Mouse (Mus musculus) embryonic facial prominence, embryonic 12.5 days (tissue): ENCODE measurements at regions not wholly inside any gene's neighbourhood (a gene's known extent, or its start where the extent isn't known, plus 50 kb on each side); places are given as distances from the start of the nearest gene placed in this dataset.

Source experiments
- ATAC-seq: fragments of 200-750 bp; cut with Nextera tagmentation; 2 replicates; pipeline ENCODE4 v1.8.0; 2017; ENCODE audit not compliant: insufficient number of reproducible peaks, insufficient read depth, low FRiP score, low TSS enrichment
- H3K27ac ChIP-seq: fragments of 300-500 bp; sonication (generic); 2 replicates; pipeline ENCODE4 v1.5.1; 2016; ENCODE audit warnings: mild to moderate bottlenecking
- H3K27me3 ChIP-seq: fragments of 300-500 bp; sonication (generic); 2 replicates; pipeline ENCODE4 v1.6.1; 2016; ENCODE audit warnings: mild to moderate bottlenecking, moderate library complexity
- H3K36me3 ChIP-seq: fragments of 300-500 bp; sonication (generic); 2 replicates; pipeline ENCODE4 v1.6.1; 2016; ENCODE audit warnings: mild to moderate bottlenecking
- H3K4me1 ChIP-seq: fragments of 300-500 bp; sonication (generic); 2 replicates; pipeline ENCODE4 v1.6.1; 2016
- H3K4me2 ChIP-seq: fragments of 300-500 bp; sonication (generic); replicated peaks from 2 replicates; pipeline ENCODE4 v1.6.1; 2016; ENCODE audit warnings: mild to moderate bottlenecking, moderate library complexity
- H3K4me3 ChIP-seq: fragments of 300-500 bp; sonication (generic); 2 replicates; pipeline ENCODE4 v1.5.1; 2016; ENCODE audit warnings: mild to moderate bottlenecking
- H3K9ac ChIP-seq: fragments of 300-500 bp; sonication (generic); 2 replicates; pipeline ENCODE4 v1.6.1; 2016; ENCODE audit warnings: mild to moderate bottlenecking, moderate library complexity
- H3K9me3 ChIP-seq: fragments of 300-500 bp; sonication (generic); 2 replicates; pipeline ENCODE4 v1.6.1; 2016; ENCODE audit warnings: mild to moderate bottlenecking, moderate library complexity
- WGBS: fragments of 180-500 bp; shearing (Covaris S2); methylation state at CpG from one replicate; pipeline ENCODE4 v1.1.7; 2016; 5-methylcytosine and 5-hydroxymethylcytosine counted together

DNA sequence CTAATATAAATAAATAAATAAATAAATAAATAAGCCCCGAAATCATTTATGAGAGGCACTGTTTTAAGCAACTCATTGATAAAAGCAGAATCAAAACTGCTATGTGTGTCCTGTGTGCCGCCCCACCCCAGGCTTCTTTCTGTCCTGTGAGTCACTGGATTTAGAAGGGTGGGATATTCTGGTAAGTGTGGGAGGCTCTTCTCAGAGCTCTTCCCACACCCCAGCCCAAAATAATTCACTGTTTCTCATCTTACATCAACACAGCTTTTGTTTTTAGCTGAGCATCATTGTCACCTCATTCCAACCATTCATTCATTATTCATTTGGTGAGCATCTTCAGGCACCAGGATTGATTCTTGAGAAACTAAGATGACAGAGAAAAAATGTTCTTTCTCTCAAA lies 118.4 kb downstream of the Barx2 start:
- no peak overlapping the region for H3K4me3 ChIP-seq
- H3K4me2 ChIP-seq = no peak overlapping the region
- no peak overlapping the region for H3K9ac ChIP-seq
- no peaks in the 10 kb centered on the region for H3K27me3 ChIP-seq
- no peaks in the 10 kb centered on the region for H3K9me3 ChIP-seq
- no peak for ATAC-seq
- H3K27ac ChIP-seq = no peak overlapping the region
- 92% methylated on average over 2 of the region's 2 CpGs for WGBS
- H3K36me3 ChIP-seq = no peaks in the 10 kb centered on the region
- H3K4me1 ChIP-seq = no peaks in the 10 kb centered on the region

DNA sequence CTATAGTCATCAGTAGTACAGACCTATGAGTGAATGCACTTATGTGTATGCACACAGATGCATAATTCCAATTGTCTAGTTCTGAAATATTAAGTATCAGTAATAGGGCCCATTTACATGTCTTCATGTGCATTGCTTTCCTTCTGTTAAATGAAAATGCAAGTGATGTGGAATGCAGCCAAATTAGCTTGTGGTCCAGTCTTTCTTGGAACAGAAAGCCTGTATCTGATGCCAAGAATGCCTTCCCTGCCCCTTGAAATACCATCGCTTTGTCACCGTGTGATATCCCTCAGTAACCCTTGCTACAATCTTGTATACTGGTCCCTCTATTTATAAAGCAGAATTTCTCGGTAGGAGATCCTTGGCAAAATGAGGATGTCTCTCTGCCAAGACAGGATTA lies 137.3 kb downstream of the Barx2 start:
- Histone ChIP-seq H3K27ac (no peak overlapping the region), H3K4me2 (no peak overlapping the region), H3K4me1 (no peaks in the 10 kb centered on the region), H3K9me3 (no peaks in the 10 kb centered on the region), H3K4me3 (no peak overlapping the region), H3K9ac (no peak overlapping the region), H3K36me3 (no peaks in the 10 kb centered on the region), H3K27me3 (no peaks in the 10 kb centered on the region)
- ATAC-seq = no peak
- WGBS = 90% methylated on average over 3 of the region's 3 CpGs

DNA sequence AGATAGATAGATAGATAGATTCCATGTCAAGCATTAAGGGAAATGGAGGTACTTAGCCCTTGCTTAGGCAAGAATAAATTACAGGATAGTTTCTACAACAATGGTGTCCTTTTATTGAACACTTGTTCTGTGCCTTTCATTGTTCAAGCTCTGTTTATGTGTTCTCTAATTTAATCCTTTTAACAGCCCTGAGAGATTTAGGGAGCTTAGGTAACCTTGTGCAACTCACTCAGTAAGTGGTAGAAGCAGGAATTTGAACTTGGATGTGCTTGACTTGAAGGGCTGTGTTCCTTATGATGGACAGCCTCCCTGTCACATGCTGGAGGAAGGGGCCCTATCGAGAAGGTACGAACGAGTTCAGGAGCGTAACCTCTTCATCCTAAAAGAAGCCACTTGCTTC lies 147.9 kb downstream of the Barx2 start:
- no peak overlapping the region for H3K4me3 ChIP-seq
- no peaks in the 10 kb centered on the region for H3K9me3 ChIP-seq
- H3K4me2 ChIP-seq = no peak overlapping the region
- H3K27ac ChIP-seq = no peak overlapping the region
- no peak for ATAC-seq
- WGBS = 78% methylated on average over 4 of the region's 4 CpGs
- no peak overlapping the region for H3K9ac ChIP-seq
- no peaks in the 10 kb centered on the region for H3K4me1 ChIP-seq
- H3K27me3 ChIP-seq = no peaks in the 10 kb centered on the region
- H3K36me3 ChIP-seq = no peaks in the 10 kb centered on the region

GRCm38 (mm10) chr9:31757894-31758561 lies 155.2 kb downstream of the Barx2 start:
- H3K27me3 ChIP-seq = no peaks in the 10 kb centered on the region
- peaks cover 2% of the 10 kb centered on the region; the same call in 1 of the 2 replicates for H3K4me1 ChIP-seq
- ATAC-seq = no peak
- no peak overlapping the region for H3K9ac ChIP-seq
- no peak overlapping the region for H3K4me2 ChIP-seq
- 42% methylated on average over 6 of the region's 6 CpGs for WGBS
- H3K9me3 ChIP-seq = no peaks in the 10 kb centered on the region
- no peak overlapping the region for H3K27ac ChIP-seq
- H3K36me3 ChIP-seq = no peaks in the 10 kb centered on the region
- no peak overlapping the region for H3K4me3 ChIP-seq

- no peak for ATAC-seq
- H3K27me3 ChIP-seq = no peaks in the 10 kb centered on the region
- no peaks in the 10 kb centered on the region for H3K4me1 ChIP-seq
- H3K9me3 ChIP-seq = no peaks in the 10 kb centered on the region
- no peak overlapping the region for H3K4me3 ChIP-seq
- no peak overlapping the region for H3K27ac ChIP-seq
- no peaks in the 10 kb centered on the region for H3K36me3 ChIP-seq
- H3K4me2 ChIP-seq = no peak overlapping the region
- H3K9ac ChIP-seq = no peak overlapping the region
These were observed 182.8 kb downstream of the Barx2 start for GRCm38 (mm10) chr9:31730443-31730842.

DNA sequence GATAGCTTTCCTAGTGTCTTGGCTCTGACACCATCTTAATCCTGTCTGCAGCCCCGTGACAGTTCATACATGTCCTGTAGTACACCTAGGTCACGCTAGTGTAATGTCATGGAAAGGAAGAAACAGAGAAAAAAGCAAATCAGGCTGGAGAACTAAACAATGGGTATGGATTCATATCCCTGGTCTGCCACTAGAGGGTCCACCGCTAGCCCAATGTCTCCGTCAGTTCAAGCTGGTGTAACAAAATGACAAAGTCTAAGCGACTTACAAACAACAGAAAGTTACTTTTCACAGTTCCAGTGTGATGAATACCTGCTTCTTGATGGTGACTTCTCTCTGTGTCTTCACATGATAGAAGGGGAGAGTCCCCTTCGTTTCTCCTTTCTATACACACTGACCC lies 194.0 kb downstream of the Barx2 start:
- Histone ChIP-seq H3K27me3 (no peaks in the 10 kb centered on the region), H3K4me3 (no peak overlapping the region), H3K36me3 (no peaks in the 10 kb centered on the region), H3K4me1 (no peaks in the 10 kb centered on the region), H3K9ac (no peak overlapping the region), H3K4me2 (no peak overlapping the region), H3K9me3 (no peaks in the 10 kb centered on the region), H3K27ac (no peak overlapping the region)
- ATAC-seq = no peak
- 66% methylated on average over 6 of the region's 6 CpGs for WGBS

DNA sequence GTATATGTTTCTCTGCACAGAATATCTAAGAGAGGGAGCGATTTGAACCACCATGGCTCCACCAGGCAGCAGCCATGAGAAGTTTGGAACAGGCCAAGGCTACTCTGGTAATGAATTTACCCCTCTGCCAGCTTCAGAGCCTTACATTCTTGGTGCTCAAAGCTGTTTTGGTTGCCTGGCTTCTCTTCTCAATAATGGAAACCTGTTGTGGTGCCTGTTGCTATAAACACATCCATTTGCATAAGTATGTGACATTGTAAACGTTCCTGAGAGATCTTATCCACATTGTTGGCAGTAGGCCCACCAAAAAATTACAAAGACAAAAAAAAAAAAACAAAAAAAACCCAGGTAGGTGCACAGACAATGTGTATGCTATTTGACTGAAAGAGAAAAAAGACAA lies 203.2 kb downstream of the Barx2 start:
- Histone ChIP-seq H3K27ac (no peak overlapping the region), H3K27me3 (no peaks in the 10 kb centered on the region), H3K36me3 (no peaks in the 10 kb centered on the region), H3K9ac (no peak overlapping the region), H3K4me2 (no peak overlapping the region), H3K4me1 (0 out of 2 replicates have a peak, but pooled peaks cover 3% of the 10 kb centered on the region), H3K4me3 (no peak overlapping the region), H3K9me3 (no peaks in the 10 kb centered on the region)
- ATAC-seq = no peak
- whole genome bisulfite sequencing = 50% methylated on average over 2 of the region's 2 CpGs

DNA sequence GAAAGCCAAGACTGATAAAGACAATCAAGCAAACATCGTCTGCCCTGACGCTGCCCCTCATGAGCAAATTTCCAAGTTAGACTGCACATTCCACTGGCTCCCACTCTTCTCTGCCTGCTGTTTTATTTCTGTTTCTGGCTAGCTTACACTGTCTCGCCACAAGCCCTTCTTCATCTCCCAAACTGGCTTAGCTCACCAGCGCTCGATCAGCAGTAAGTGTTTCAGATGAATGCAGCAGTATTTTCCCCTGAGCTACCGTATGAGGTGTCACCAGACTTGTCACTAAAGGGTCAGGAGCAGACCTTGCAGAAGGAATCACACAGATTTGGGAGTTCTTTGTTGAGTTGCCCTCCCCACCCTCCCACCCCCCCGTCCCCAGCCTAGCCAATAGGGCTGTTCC lies 206.6 kb downstream of the Barx2 start:
- no peaks in the 10 kb centered on the region for H3K9me3 ChIP-seq
- WGBS = 71% methylated on average over 7 of the region's 7 CpGs
- H3K27me3 ChIP-seq = no peaks in the 10 kb centered on the region
- no peak for ATAC-seq
- no peaks in the 10 kb centered on the region for H3K4me1 ChIP-seq
- H3K27ac ChIP-seq = no peak overlapping the region
- H3K36me3 ChIP-seq = no peaks in the 10 kb centered on the region
- H3K9ac ChIP-seq = no peak overlapping the region
- H3K4me3 ChIP-seq = no peak overlapping the region
- H3K4me2 ChIP-seq = no peak overlapping the region

- no peaks in the 10 kb centered on the region for H3K27me3 ChIP-seq
- H3K4me3 ChIP-seq = no peak overlapping the region
- H3K36me3 ChIP-seq = no peaks in the 10 kb centered on the region
- H3K9ac ChIP-seq = no peak overlapping the region
- no peak for ATAC-seq
- WGBS = 68% methylated on average over 7 of the region's 7 CpGs
- H3K27ac ChIP-seq = no peak overlapping the region
- peaks cover 22% of the 10 kb centered on the region for H3K4me1 ChIP-seq
- H3K9me3 ChIP-seq = no peaks in the 10 kb centered on the region
- no peak overlapping the region for H3K4me2 ChIP-seq
These were observed 222.3 kb downstream of the Barx2 start for GRCm38 (mm10) chr9:31690921-31691475.

DNA sequence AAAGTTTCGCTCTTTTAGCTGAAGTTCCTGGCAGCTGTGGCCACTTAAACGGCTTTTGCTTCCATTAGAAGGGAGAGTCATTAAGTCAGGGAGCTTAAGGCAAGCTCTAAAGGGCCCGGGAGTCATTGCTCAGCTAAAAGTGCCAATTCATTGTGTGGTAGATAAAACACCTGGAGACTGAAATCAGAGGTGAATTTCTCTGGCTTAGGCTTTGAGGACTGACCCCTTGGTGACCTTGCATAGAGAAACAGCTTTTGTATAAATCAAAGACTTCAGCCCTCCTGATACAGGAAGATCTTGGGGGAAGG lies 224.1 kb upstream of the Tmem45b start:
- 0 out of 2 replicates have a peak overlapping the region, but pooled peaks have one; percentile 20 for H3K4me3 ChIP-seq
- peak overlapping the region; percentile 42 for H3K4me2 ChIP-seq
- H3K27ac ChIP-seq = 0 out of 2 replicates have a peak overlapping the region, but pooled peaks have one; percentile 2
- ATAC-seq = peak; percentile 7; the same call in 1 of the 2 replicates
- WGBS = 1% methylated on average over 3 of the region's 3 CpGs
- no peaks in the 10 kb centered on the region for H3K36me3 ChIP-seq
- peaks cover 31% of the 10 kb centered on the region for H3K4me1 ChIP-seq
- no peak overlapping the region for H3K9ac ChIP-seq
- H3K27me3 ChIP-seq = peaks cover 3% of the 10 kb centered on the region; the same call in 1 of the 2 replicates
- H3K9me3 ChIP-seq = no peaks in the 10 kb centered on the region

- 0 out of 2 replicates have a peak overlapping the region, but pooled peaks have one; percentile 2 for H3K27ac ChIP-seq
- 0 out of 2 replicates have a peak overlapping the region, but pooled peaks have one; percentile 20 for H3K4me3 ChIP-seq
- peaks cover 5% of the 10 kb centered on the region; the same call in 1 of the 2 replicates for H3K27me3 ChIP-seq
- H3K4me1 ChIP-seq = peaks cover 35% of the 10 kb centered on the region
- H3K9ac ChIP-seq = no peak overlapping the region
- 0 out of 2 replicates have a peak, but pooled peaks have one; percentile 19 for ATAC-seq
- no peaks in the 10 kb centered on the region for H3K9me3 ChIP-seq
- peak overlapping the region; percentile 42 for H3K4me2 ChIP-seq
- 17% methylated on average over 17 of the region's 17 CpGs for WGBS
- no peaks in the 10 kb centered on the region for H3K36me3 ChIP-seq
These were observed 223.6 kb upstream of the Tmem45b start for GRCm38 (mm10) chr9:31687686-31688397.

DNA sequence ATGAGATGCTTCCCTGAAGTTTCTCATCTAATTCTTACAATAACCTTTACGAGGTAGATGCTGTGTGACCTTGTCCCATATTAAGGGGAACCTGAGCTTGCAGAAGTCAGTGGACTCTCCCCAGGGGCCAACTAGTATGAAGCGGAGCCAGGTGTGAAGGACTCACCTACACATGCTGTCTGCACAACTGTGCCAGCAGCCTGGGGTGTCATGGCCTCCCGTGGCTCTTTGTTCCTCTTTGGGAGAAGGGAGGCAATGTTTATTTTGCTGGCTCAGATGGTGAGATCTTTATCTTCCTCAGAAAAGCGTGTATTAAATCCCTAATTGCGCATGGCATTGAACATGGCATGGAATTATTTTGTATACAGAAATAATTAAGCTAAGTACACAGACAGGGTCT lies 222.2 kb upstream of the Tmem45b start:
- no peak for ATAC-seq
- 67% methylated on average over 5 of the region's 5 CpGs for WGBS
- peaks cover 5% of the 10 kb centered on the region; the same call in 1 of the 2 replicates for H3K27me3 ChIP-seq
- no peak overlapping the region for H3K4me3 ChIP-seq
- H3K27ac ChIP-seq = no peak overlapping the region
- H3K9me3 ChIP-seq = no peaks in the 10 kb centered on the region
- no peak overlapping the region for H3K4me2 ChIP-seq
- no peak overlapping the region for H3K9ac ChIP-seq
- H3K36me3 ChIP-seq = no peaks in the 10 kb centered on the region
- H3K4me1 ChIP-seq = peaks cover 39% of the 10 kb centered on the region
